Mouse (Mus musculus) liver, postnatal 0 days (tissue): Measurements from ENCODE around the gene Gata2.
"Not testable (repeated sequence)": the region's sequence is repeated elsewhere in the genome, so short reads cannot be mapped to it uniquely, and the experiment has no call there.

Experiments used
- CTCF ChIP-seq: sonication (generic); IDR thresholded peaks from 2 replicates; pipeline ENCODE4 v1.5.1; 2016; ENCODE audit warnings: antibody characterized with exemption, low read depth
- EP300 ChIP-seq: IDR thresholded peaks from 2 replicates; pipeline ENCODE4 v1.6.1; 2016; ENCODE audit warnings: antibody characterized with exemption, low read depth, mild to moderate bottlenecking

DNA sequence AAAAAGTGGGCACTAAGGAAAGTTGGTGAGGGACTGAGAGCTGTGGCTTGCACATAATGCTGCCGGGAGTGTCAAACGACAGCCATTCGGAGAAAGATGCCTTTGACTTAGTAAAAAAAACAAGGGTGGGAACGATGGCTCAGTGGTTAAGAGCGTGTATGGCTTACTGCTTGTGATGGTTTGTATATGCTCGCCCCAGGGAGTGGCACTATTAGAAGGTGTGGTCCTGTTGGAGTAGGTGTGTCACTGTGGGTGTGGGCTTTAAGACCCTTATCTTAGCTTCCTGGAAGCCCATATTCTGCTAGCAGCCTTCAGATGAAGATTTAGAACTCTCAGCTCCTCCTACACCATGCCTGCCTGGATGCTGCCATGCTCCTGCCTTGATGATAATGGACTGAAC, 38.1 kb upstream of the Gata2 start:
- not testable (repeated sequence) for TF ChIP-seq EP300, CTCF
